Mouse (Mus musculus): ENCODE data around the gene Upf1. TPM values are rescaled to one million over a fixed set of nuclear protein-coding genes. Genes with fewer than 3 reads are reported as not detected.

Gene Upf1
- polyA plus RNA-seq, 3 experiments from 2014 or later = 13.6 to 17.4 (median 14.2) TPM

DNA sequence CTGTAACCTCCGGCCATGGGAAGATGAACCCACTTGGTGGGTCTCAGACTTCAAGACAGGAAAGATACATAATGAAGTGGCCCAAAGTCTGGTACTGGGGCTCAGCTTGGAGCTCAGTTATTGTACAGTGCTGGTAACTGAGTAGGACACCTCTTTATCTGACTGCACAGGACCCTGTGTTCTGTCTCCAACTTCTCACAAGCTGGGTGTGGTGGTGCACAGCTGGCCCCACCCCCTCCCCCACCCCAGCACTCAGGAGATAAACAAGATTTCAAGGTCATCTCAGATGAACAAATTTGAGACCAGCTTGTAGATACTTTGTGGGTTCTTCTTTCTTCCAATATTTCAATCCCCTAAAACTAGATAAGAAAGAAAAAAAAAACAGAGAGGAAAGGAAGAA lies 3.0 kb upstream of the Upf1 start:
- no peak for ATAC-seq

DNA sequence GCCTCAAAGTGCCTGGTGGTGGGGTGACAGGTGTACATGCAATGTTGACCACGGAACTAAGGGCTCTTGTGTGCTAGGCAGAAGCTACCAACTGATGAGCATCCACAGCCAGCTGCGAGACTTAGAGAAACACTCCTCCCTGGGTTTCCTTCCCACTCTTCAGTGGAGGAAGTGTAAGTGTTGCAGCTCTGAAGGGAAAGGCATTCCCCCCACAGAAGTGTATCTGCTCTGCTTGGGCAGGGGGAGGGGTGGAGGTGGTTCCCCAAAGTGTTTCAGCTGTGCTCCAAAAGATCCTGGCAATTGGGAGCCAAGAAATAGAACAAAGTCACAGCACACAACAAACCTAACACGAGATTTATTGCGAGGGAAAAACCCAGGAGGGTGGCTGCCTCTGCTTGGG lies 926 bp upstream of the Upf1 start:
- ATAC-seq = no peak

DNA sequence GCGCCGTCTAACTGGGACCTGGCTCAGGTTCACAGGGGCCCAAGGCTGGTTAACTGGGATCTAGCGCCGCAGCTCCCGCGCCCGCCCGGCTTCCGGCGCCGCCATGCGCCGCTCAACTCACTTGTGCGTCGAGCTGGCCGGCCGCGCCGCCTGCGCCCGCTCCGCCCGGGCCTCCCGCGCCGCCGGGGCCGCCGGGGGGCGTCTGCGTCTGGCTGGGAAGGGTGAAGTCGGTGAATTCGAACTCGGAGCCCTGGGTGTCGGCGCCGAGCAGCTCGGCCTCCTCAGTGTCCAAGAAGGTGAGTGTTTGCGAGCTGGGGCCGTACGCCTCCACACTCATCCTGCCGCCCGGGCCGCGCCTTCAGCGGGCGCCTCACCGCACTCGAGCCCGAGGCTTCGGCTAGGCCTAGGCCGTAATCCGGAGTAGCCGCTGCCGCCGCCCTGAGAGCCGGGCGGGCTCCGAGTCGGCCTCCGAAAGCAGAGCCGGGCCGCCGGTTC lies 374 bp downstream of the Upf1 start:
- ATAC-seq = peak; percentile 41

DNA sequence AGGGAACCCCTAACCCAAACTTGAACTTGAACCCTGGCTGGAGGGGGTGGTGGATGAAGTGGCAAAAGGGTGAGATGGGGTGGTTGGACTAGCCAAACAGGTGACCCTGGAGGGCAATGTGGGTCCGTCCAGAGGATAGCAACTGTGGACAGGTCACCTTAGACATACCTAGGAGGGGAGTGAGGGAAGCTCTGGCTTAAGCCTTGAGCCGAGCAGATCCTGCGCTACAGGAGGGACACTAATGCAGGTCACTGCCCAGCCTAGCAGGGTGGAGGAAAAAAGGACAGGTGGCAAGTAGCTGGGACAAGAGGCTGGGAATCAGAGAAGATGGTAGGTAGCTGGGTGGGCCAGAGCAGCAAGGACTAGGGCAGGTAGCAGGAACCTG lies 1.1 kb downstream of the Upf1 start:
- no peak for ATAC-seq

DNA sequence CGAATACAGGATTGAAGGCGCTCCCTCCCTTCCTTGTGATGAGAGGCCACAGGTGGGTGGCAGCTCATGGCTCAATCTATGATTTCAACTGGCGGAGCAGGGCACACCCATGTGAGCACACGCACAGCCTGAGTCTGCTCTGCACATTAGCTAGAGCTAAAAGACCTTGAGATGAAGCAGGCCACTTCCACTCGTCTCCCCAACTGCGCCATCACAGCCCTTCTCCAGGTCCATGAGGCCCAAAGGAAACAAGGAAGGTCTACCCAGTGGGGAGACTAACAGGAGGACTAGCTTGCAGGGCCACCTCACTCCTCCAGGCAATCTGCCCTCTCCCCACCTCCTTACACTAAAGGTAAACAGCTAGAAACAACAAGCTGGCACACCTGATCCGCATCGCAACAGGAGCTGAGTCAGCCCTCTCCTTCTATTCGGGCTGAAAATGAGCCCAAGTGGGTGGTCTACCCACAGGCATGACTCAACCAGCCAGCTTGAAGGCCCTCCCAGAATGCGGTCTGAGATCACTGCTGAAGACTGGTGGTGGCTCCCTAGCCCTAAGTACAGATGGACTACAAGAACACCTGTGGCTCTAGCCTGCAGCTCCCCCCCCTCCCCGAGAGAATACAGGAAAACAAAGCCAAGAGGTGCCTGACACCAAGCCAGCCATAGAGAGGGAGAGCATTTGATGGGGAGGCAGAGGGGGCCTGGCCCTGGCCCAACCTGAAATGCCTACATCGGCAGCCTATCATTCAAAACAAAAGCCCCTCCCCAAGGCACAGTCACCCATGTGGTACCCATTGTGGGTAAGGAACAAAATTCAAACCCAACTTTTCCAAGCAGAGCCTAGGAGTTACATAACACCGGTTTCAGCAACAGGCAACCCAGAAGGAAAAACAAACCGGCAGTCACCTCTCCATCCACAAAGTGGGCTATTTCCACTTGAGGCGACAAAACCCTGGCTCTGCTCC lies 1.8 kb downstream of the Upf1 start:
- ATAC-seq = no peak

DNA sequence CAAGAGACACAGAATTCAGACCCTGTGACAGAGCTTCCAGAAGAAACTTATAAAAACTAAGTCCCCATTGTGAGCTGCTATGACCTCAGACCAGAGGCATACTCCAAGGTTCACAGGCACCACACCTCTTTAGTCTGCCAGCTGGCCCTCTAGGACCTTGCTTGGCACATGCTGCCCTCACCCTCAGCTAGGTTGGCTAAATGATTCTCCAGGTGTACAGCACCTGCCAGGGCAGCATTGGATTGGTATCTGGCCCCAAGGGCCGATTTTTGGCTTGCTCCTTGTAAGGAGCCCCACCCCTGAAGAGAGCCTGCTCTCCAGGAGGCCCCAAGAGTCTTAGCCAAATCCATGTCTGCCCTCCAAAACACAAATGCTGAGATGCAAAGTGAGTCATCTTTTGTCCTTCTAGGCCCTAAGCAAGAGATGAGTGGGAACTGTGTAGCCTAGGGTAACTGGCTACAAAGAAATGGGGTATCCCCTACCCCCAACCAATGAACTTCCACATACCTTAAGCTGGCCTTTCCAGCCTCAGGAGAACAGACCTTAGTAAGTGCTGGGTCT lies 5.1 kb downstream of the Upf1 start:
- no peak for ATAC-seq

DNA sequence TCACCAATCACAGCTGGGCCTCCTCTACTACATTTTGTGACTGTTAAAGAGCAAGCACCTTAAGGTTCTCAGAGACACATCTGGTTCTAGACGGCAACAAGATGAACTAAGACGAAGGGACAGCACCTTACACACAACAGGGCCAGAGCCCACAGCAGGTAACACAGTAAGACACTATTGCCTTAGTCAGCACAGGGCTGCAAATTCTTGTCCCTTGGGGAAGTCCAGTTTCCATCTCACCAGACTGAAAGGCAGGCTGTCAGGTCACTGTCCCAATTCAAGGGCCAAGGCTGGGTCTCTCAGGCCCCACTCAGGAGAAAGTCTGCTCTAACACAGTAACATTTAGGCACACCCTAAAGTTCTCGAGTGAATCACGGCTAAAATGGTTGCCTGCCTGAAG lies 5.6 kb downstream of the Upf1 start:
- no peak for ATAC-seq

DNA sequence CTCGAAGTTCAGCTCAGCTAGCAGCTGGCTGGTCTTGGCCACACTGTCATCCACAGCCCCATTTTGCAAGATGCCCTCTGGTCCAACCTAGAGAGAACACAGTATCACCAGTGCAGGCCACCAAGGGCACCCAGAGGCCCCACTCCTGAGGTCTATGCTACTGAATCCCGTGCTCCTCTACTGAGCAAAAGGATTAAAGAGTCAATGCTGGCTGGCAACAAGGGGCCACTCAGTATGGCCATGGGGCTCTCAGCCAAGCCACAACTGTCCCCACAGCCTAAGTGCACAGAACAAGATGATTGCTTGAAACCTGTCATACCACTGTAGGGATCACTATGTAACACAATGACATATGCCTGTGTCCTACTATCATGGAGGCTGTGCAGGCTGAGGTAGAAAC lies 8.8 kb downstream of the Upf1 start:
- ATAC-seq = no peak

DNA sequence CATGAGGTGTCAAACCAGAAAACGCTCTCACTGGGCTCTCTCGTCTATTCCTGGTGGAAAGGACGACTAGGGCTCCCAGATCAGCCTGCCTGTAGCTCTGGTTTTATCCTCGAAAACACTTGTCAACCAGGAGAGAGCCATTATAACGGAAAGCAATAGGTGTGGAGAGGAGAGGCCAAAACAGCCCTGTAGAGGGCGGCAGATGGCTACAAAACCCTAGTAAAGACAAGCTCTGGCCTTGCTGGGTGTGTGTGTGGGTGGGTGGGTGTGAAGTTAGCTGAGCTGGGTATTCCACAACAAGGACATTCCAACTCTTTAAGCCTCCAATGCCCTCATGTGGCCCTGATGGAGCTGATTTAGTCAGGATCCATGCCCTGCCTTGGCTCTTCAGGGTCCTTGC lies 9.4 kb downstream of the Upf1 start:
- ATAC-seq = no peak

DNA sequence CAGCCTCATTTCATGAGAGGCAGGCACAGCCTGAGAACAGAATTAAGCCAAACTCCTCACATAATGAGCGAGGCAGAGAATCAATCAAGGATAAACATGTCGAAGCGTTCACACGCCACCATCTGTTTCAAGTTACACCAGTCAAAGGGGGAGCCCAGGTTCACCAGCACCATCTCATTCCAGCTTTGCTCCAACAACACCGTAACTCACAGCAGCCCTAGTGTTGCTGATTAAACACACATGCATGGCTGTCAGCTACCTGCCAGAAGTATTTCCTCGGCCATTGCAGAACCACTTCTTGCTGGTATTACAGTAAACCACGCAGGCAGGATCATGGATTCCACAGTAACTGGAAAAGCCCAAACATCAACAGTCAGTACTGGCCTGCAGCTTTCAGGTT lies 10.0 kb downstream of the Upf1 start:
- no peak for ATAC-seq

DNA sequence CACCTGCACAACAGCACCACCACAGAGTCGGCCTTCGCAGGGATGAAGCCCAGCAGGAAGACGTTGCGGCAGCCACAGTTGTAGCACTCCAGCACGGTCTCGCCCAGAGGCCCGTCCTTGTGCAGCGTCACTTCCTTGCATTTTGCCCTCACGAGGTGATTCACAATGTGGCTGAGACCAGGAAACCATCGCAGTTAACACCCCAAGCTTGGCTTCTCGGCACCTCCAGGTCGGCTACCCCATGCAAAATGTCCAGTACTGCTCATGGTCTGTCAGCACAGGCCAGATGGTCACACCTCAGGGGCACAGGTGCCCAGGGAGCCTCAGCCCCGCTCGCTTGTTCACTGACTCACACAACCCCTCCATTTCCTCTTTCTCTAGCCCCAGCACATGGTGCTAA lies 11.1 kb downstream of the Upf1 start:
- ATAC-seq = no peak

DNA sequence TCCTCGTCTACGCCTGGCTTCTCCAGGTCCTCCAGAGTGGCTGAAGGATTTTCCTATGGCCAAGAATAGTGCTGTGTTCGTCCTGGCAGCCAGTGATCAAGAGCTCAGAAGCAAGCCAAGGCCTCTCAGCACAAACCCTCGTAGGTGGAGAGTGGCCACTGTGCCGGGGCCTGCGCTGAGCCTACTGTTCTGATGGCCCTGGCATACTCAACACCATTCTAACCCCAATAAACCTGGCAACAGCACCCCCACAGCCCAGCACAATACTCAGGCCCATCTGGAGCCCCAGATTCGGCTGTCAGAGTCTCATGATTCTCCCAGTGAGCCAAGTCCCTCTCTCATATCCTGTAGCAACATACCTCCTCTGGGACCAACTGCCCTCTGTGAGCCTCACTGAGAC lies 12.4 kb downstream of the Upf1 start:
- no peak for ATAC-seq

DNA sequence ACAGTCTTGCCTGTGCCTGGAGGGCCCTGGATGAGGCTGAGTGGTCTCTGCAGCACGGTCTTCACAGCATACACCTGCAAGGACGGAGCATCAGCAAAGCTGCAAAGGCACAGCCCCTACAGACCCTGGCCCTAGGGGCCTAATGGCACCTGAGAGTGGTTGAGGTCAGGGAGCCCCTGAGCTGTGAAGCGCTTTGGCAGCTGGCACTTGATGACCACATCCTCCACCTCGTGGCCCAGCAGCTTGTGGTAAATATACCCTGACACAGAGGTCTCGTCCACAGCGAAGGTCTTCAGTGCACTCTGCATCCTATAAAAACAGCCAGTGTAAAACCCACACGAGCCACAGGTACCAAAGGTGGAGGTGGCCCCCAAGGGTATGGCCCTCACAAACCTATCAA lies 14.1 kb downstream of the Upf1 start:
- no peak for ATAC-seq

DNA sequence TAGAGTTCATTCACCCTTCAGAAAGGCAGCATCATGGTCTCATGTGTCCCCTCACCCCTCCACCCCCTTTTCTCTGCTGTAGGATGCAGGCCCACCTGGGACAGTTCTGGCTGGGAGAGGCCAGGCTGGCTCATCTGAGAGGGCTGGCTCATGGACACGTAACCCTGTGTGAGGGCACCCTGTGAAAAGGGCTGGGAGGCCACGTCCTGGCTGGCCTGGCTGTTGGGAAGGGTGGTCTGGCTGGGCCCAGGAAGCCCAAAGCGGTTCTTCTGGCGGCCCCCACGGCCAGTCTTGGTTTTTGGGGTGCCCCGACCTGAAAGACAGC lies 20.2 kb downstream of the Upf1 start:
- no peak for ATAC-seq

DNA sequence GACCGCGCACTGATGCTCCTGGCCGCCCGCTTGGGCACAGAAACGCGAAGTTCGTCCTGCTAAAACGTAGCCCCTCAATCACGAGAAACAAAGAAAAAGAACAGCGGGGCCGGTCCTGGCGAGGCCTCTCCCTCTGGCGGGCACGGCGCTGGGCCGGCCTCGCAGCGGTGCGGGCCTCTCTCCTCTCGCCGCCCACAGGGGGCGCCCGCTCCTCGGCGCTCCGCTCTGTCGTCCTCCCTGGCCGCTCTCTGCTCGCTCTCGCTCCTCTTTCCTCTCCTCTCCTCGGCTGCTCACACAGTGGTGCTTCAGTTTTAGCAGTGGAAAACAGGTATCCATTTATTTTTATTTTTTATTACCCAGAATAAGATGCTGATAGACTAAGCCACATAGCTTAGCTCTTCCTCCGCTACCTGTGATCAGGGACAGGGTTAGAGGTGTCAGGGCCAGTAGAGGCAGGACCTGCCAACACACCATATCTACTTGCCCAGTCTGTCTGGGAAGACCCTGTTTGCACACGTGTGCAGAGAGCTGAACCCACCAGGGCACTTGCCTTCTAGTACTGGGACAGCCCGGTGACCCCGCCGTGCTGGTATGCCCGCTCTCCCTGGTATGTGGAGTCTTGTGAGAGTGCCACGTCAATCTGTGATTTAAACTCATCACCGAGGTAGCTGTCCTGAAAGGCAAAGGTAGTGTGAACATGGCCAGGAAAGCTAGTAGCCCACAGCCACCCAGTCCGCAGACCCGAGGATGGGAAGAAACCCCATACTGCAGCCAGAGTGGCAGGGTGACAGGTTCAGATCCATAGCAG lies 20.8 kb downstream of the Upf1 start:
- ATAC-seq = no peak

DNA sequence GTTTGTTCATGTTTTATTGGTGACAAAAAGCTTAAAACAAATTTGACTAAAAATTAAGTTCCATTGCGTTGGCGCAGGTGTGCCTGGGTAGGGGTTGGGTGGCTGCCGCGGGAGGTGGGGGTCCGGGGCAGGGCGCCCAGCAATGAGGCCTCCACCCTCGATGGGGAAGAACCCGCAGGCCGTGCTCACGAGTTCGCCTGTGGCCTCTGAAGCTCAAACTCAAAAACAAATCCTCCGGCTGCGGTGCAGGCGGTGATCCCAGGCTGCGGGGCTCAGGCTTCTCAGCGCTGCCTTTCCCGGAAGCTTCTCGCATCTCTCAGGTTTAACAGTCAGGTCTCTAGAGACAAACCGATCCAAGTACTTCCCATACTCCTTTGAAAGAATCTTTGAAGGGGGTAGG lies 21.6 kb downstream of the Upf1 start:
- ATAC-seq = no peak

DNA sequence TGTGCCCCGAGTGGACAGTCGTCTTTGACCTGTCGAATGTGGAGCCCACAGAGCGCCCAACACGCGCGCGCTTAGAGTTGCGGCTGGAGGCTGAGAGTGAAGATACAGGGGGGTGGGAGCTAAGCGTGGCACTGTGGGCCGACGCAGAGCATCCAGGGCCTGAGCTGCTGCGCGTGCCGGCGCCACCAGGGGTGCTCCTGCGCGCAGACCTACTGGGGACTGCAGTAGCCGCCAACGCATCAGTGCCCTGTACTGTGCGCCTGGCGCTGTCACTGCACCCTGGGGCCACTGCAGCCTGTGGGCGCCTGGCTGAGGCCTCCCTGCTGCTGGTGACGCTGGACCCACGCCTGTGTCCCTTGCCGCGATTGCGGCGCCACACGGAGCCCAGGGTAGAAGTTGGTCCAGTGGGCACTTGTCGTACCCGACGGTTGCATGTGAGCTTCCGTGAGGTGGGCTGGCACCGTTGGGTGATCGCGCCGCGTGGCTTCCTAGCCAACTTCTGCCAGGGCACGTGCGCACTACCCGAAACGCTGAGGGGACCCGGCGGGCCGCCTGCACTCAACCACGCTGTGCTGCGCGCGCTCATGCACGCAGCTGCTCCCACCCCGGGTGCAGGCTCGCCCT lies 22.2 kb downstream of the Upf1 start:
- no peak for ATAC-seq

DNA sequence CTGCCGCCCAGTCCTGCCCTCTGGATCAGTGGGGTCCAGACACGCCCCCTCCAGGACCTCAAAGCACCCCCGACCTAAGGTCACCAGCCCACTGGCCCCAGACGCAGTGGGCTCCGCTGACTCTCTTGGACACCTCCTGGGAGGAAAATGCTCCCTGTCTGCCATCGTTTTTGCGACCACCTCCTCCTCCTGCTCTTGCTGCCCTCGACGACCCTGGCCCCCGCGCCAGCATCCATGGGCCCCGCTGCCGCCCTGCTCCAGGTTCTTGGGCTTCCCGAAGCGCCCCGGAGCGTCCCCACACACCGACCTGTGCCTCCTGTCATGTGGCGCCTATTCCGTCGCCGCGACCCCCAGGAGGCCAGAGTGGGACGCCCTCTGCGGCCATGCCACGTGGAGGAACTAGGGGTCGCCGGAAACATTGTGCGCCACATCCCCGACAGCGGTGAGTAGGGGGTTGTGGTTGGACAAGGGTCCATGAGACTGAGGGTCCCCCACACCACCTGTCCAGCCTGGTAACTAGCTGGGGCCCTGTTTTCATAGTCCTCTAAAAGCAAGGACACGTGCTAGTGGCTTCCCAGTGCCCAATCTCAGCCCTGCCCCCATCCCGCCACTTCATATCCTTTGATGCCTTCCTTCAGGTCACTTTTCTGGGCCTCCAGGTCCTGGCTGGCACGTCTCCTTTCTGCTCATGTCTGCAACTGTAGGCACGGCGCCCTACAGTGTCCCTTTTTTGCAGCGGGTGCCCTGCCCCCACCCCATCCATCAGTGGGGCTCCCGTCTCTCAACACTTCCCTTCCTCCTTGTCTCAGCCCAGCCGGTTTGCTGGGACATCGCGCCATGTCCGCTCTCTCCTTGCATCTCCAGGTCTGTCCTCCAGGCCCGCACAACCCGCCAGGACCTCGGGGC lies 23.0 kb downstream of the Upf1 start:
- no peak for ATAC-seq

DNA sequence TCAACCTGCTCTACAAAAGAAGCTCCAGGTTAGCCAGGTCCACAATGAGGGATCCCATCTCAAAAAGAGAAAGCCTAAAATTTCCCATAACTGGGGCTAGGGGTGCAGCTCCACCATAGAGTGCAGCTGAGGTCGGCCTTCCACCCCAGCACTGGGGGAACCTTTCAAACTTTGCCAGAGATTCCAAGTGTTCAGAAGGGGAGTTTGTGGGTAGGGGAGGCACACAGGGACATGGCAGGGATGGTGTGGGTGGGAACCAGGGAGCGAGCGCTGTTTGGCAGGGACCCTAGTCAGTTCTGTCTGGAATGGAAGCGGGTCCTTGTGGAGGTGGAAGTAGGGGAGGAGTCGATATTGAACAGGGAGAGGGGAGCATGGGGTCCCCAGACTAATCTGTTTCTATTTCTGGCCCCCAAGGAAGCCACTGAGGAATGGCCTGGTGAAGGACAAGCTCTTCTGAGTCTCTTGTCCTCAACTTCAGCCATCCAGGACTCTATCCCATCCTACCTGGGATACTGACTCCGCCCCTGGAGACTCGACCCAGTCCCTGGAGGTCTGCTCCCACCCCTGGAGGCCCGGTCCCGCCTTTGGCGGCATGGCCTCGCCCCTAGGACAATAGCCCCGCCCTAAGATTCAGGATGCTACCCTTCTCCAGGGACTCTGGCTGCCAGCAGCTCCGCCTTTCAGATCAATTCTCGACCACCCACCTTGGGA lies 23.8 kb downstream of the Upf1 start, which contains the start of gene Gdf1:
Gene Gdf1, plus strand, starts transcription at position 694 of the 711 bp plus-strand sequence.
- no peak for ATAC-seq

DNA sequence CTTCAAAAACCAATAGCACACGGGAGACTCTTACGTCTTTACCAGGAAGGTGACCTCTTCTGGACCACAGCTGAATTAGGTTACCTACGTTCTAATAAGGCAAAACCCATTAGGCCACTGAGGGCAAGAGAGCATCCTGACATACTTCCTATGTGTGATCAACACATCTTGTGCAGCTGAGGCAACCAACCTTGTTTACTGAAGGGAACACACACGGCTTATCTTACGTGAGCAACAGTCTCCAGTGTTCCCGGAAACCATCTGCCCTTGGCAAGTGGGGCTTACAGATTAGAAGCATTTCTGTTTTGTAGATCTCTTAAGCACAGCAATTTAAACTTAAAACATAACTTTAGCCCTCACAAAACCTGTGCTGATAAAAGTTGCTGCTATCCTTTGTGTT lies 25.6 kb downstream of the Upf1 start:
- no peak for ATAC-seq

DNA sequence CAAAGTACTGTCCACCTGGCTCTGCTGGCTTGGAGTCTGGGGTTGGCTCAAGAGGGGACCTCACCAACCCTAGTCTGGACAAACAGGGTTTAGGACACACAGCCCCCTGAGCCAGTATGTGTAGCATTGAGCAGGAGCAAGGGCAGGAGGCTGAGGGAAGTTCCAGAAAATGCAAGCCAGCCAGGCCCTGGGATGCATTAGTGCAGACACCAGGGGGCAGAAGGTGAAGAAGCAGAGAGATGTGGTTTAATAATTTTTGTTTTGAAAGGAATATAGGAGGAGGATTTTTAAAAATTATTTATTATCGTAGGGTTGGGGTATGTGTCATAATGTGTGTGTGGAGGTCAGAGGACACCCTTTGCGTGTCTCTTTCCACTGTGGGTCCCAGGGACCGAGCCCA lies 29.4 kb downstream of the Upf1 start:
- ATAC-seq = no peak
